Mouse (Mus musculus) erythroid progenitor cell, adult 5-6 weeks (primary cell): ENCODE results near the gene Car14. TPM values are rescaled to one million over a fixed set of nuclear protein-coding genes. Genes with fewer than 3 reads are reported as not detected.
"Not testable (repeated sequence)": the region's sequence is repeated elsewhere in the genome, so short reads cannot be mapped to it uniquely, and the experiment has no call there.

ENCODE experiments used
- ATAC-seq: replicated peaks from 2 replicates; pipeline ENCODE4 v1.8.0; 2016; ENCODE audit warnings: moderate number of reproducible peaks, mild to moderate bottlenecking, moderate TSS enrichment, inconsistent platforms; ENCODE audit not compliant: poor library complexity, low FRiP score, severe bottlenecking
- total RNA-seq, 2 experiments: library from RNA; stranded (forward) in 1 of 2; stranded (reverse) in 1 of 2; fragments of 150-400 nt in 1 of 2; fragments of 186-747, 209-891 nt in 1 of 2; gene quantifications; 2 replicates each; pipeline versions ENCODE4 v1.2.3 to v1.2.4; 2015 to 2017; ENCODE audit warnings: low replicate concordance in 2 of 2

Gene Car14
- total RNA-seq, 2 experiments from 2014 or later = not detected

GRCm38 (mm10) chr3:95865050-95865449, 39.4 kb downstream of the Car14 start:
- ATAC-seq = no peak

DNA sequence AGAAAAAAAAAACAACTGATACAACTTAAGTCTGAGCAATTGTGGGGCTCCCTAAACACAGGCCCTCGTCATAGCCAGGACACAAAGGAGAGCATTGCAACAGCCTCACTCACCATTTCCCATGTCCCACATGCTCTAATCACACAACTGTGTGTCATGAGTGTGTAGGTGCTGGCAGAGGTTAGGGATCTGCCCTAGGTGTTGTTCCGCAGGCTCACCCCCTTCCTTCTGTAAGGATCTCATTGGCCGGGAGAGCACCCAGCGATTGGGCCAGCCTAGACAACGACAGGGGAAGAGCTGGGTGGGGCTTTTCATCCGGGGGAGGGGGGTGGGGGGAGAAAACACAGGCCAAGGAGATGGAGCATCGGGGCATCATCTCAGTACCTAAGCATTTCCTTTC, 40.9 kb downstream of the Car14 start:
- no peak for ATAC-seq

- peak; percentile 90 for ATAC-seq
These were observed 42.7 kb downstream of the Car14 start for GRCm38 (mm10) chr3:95861796-95862195.

- ATAC-seq = no peak
These were observed 43.3 kb downstream of the Car14 start for GRCm38 (mm10) chr3:95861216-95861615.

GRCm38 (mm10) chr3:95860323-95860722, 44.2 kb downstream of the Car14 start:
- ATAC-seq = no peak

DNA sequence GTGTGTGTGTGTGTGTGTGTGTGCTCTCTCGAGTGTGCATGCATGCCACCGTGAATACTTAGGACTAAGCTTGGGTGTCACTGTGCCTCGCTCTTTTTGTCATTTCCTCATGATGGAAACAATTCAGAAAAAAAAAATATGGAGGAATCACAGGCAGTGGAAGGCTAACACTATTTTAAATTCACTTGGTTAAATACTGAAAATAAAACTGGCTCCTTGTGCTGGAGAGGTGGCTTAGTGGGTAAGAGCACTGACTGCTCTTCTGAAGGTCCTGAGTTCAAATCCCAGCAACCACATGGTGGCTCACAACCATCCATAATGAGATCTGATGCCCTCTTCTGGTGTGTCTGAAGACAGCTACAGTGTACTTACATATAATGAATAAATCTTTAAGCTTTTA, 46.2 kb downstream of the Car14 start:
- ATAC-seq = not testable (repeated sequence)

DNA sequence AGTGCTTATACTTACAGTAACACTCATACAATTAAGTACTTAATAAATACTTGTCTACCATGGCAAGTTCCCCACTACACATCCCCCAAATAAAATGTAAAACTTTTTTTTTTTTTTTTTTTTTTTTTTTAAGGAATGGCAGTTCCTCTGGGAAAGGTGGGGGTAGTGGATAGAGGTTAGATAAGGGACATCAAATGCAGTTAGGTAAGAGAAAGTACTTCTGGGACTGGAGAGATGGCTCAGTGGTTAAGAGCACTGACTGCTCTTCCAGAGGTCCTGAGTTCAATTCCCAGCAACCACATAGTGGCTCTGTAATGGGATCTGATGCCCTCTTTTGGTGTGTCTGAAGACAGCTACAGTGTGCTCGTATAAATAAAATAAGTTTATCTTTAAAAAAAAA, 47.4 kb downstream of the Car14 start:
- ATAC-seq = not testable (repeated sequence)

- peak; percentile 20 for ATAC-seq
These were observed 48.4 kb downstream of the Car14 start for GRCm38 (mm10) chr3:95856115-95856514.

DNA sequence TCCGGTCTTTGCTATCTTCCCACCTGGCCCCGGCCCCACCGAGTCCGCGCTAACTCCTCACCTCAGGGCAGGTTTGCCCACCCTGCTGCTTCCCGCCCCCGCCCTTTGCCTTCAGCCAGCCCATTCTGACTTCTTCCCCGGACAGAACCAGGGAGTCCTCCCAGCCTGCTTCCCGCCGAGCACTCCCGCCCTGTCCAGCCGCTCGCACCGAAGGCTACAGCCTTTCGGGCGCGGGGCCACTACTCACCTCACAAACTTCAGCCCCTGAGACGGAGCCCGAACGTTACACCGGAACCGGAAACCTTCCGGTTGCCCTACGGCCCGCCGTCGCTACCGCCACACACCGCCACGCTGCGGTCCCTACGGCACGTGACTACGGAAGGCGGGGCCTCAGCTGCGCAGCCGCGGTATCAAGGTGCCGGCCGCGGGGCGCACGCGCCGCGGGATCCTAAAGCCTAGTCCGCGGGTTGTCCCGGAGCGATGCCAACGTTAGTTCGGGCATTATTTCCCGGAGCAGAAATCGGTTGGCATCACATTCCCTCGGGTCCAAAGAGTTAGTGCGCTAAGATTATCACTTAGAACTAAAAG, 48.9 kb downstream of the Car14 start, which contains the start of gene Prpf3:
Gene Prpf3, minus strand, starts transcription at position 384 of the 588 bp plus-strand sequence.
- peak; percentile 99 for ATAC-seq

- ATAC-seq = no peak
These were observed 53.2 kb downstream of the Car14 start for GRCm38 (mm10) chr3:95851317-95851716.

DNA sequence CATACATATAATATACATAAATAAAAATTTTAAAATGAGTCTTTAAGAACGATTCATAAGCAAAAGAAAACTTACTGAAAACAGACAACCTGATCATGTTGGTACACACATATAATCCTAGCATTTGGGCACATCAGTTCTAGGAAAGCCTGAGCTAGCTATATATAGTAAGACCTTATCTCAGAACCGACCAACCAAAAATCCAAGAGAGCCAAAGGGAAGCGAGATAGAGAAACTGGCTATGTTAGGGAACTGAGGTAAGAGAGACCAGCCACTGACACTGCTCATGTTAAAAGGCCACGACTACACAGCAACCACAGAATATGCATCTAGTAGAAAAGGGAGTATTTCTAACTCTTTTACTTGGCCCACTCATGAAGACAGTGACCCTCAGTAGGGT, 53.9 kb downstream of the Car14 start:
- ATAC-seq = no peak

Other genes starting within 250 kb of the Car14 start
- 161 and 212 TPM in 2 replicates for gene Mcl1, start 245.9 kb downstream of the Car14 start, total RNA-seq (2015; ENCODE audit: low replicate concordance)
- gene Mcl1, start 245.9 kb downstream of the Car14 start, total RNA-seq (2017; ENCODE audit: low replicate concordance) = 104 and 138 TPM in 2 replicates
- 0.84 TPM in 1 of 2 replicates, not detected in the other for gene Adamtsl4, start 216.8 kb downstream of the Car14 start, total RNA-seq (2015; ENCODE audit: low replicate concordance)
- 0.39 and 1.2 TPM in 2 replicates for gene Adamtsl4, start 216.8 kb downstream of the Car14 start, total RNA-seq (2017; ENCODE audit: low replicate concordance)
- gene Ecm1, start 165.1 kb downstream of the Car14 start, total RNA-seq (2015; ENCODE audit: low replicate concordance) = 6.5 TPM in 1 of 2 replicates, not detected in the other
- gene Ecm1, start 165.1 kb downstream of the Car14 start, total RNA-seq (2017; ENCODE audit: low replicate concordance) = not detected in 2 replicates
- gene Tars2, start 144.5 kb downstream of the Car14 start, total RNA-seq (2015; ENCODE audit: low replicate concordance) = 0.84 and 15.9 TPM in 2 replicates
- gene Tars2, start 144.5 kb downstream of the Car14 start, total RNA-seq (2017; ENCODE audit: low replicate concordance) = 8.0 and 20.9 TPM in 2 replicates
- 23.5 and 24.9 TPM in 2 replicates for gene Rprd2, start 85.8 kb downstream of the Car14 start, total RNA-seq (2015; ENCODE audit: low replicate concordance)
- 21.3 and 24.0 TPM in 2 replicates for gene Rprd2, start 85.8 kb downstream of the Car14 start, total RNA-seq (2017; ENCODE audit: low replicate concordance)
- gene Prpf3, start 48.8 kb downstream of the Car14 start, total RNA-seq (2015; ENCODE audit: low replicate concordance) = 56.2 and 83.6 TPM in 2 replicates
- gene Prpf3, start 48.8 kb downstream of the Car14 start, total RNA-seq (2017; ENCODE audit: low replicate concordance) = 37.7 and 84.2 TPM in 2 replicates
- gene Mrps21, start 33.2 kb downstream of the Car14 start, total RNA-seq (2015; ENCODE audit: low replicate concordance) = 43.2 and 59.5 TPM in 2 replicates
- gene Mrps21, start 33.2 kb downstream of the Car14 start, total RNA-seq (2017; ENCODE audit: low replicate concordance) = 102 and 123 TPM in 2 replicates
- not detected in 2 replicates for gene Ciart, start 22.4 kb downstream of the Car14 start, total RNA-seq (2015; ENCODE audit: low replicate concordance)
- 1.8 TPM in 1 of 2 replicates, not detected in the other for gene Ciart, start 22.4 kb downstream of the Car14 start, total RNA-seq (2017; ENCODE audit: low replicate concordance)
- 8.8 and 10.1 TPM in 2 replicates for gene BC028528, start 12.7 kb downstream of the Car14 start, total RNA-seq (2015; ENCODE audit: low replicate concordance)
- 5.8 and 26.0 TPM in 2 replicates for gene BC028528, start 12.7 kb downstream of the Car14 start, total RNA-seq (2017; ENCODE audit: low replicate concordance)
- gene Aph1a, start 10.7 kb downstream of the Car14 start, total RNA-seq (2015; ENCODE audit: low replicate concordance) = 7.6 and 8.0 TPM in 2 replicates
- 9.6 and 14.6 TPM in 2 replicates for gene Aph1a, start 10.7 kb downstream of the Car14 start, total RNA-seq (2017; ENCODE audit: low replicate concordance)
- gene Anp32e, start 24.6 kb upstream of the Car14 start, total RNA-seq (2015; ENCODE audit: low replicate concordance) = 153 and 197 TPM in 2 replicates
- gene Anp32e, start 24.6 kb upstream of the Car14 start, total RNA-seq (2017; ENCODE audit: low replicate concordance) = 541 and 717 TPM in 2 replicates
- gene Plekho1, start 91.3 kb upstream of the Car14 start, total RNA-seq (2015; ENCODE audit: low replicate concordance) = 12.6 and 13.4 TPM in 2 replicates
- 8.6 and 18.6 TPM in 2 replicates for gene Plekho1, start 91.3 kb upstream of the Car14 start, total RNA-seq (2017; ENCODE audit: low replicate concordance)
- 9.0 and 32.3 TPM in 2 replicates for gene Vps45, start 153.8 kb upstream of the Car14 start, total RNA-seq (2015; ENCODE audit: low replicate concordance)
- gene Vps45, start 153.8 kb upstream of the Car14 start, total RNA-seq (2017; ENCODE audit: low replicate concordance) = 8.2 and 34.4 TPM in 2 replicates
- 4.6 and 9.4 TPM in 2 replicates for gene Otud7b, start 199.8 kb upstream of the Car14 start, total RNA-seq (2015; ENCODE audit: low replicate concordance)
- gene Otud7b, start 199.8 kb upstream of the Car14 start, total RNA-seq (2017; ENCODE audit: low replicate concordance) = 28.5 and 37.6 TPM in 2 replicates